Mouse (Mus musculus): Measurements from ENCODE around the gene Ddi2. TPM values are rescaled to one million over a fixed set of nuclear protein-coding genes. Genes with fewer than 3 reads are reported as not detected.

Ddi2 gene
- polyA plus RNA-seq, 1 experiment from 2014 or later: 19.1 TPM

DNA sequence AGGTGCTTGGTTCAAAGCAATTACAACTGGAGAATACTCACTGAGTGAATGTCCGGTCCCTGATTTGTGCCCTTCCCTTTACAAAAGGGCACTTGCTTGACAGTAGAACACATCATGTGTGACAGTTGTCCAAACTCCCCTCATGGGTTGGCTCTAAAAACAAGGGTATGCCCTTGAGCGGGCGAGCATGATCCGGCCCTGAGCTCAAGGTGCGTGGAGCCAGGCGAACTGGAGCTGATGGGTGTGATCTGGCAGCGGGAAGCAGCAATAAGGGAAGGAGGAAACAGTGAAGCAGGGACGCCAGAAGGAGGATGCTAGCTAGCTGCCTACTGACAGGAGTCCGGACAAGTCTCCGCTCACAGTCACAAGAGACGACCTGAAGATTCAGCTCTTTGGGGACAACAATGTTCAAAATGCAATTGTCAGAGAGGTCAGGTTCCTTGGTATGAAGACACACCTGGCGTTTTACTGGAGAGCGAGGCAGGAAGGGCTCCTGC is 38.9 kb upstream of the Ddi2 start:
- H3K4me2 ChIP-seq (replicated peaks; ENCODE audit: low read depth, low read length): no peak overlapping the region
- no peaks in the 10 kb centered on the region for H3K27me3 ChIP-seq (ENCODE audit: insufficient read depth, low read length)
- WGBS: 88% methylated on average over 13 of the region's 13 CpGs
- no peaks in the 10 kb centered on the region for H3K9me3 ChIP-seq (ENCODE audit: low read length)
- H3K9ac ChIP-seq (replicated peaks; ENCODE audit: low read length): no peak overlapping the region
- no peak overlapping the region for H3K27ac ChIP-seq (ENCODE audit: low read length)
- no peak for ATAC-seq (ENCODE audit: low FRiP score, low TSS enrichment)
- peaks cover 8% of the 10 kb centered on the region for H3K4me1 ChIP-seq (ENCODE audit: insufficient read depth, low read length)
- H3K4me3 ChIP-seq (ENCODE audit: low read length): no peak overlapping the region
- H3K36me3 ChIP-seq (ENCODE audit: insufficient read depth, low read length): peaks cover 34% of the 10 kb centered on the region

DNA sequence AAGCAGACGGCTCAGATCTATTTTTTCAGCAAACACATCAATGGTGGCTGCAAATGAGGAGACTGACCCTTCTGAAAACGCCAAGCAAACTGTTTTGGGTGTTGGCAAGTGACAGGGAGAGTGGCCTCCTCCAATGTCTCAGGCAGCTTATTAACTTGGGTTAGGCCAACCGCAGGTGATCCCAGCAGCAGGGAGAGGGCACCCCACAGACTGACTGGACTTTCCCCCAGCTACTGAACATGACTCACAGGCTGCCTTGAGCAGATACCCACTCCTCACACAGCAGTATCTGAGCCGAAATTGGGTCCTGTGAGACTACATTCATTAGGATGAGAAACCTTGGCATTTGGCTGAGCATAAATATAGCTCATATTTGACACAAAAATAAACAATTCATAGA is 37.7 kb upstream of the Ddi2 start:
- Histone ChIP-seq H3K27me3 (ENCODE audit: insufficient read depth, low read length) (no peaks in the 10 kb centered on the region), H3K9me3 (ENCODE audit: low read length) (no peaks in the 10 kb centered on the region), H3K9ac (replicated peaks; ENCODE audit: low read length) (no peak overlapping the region), H3K27ac (ENCODE audit: low read length) (no peak overlapping the region), H3K4me1 (ENCODE audit: insufficient read depth, low read length) (no peaks in the 10 kb centered on the region), H3K4me2 (replicated peaks; ENCODE audit: low read depth, low read length) (no peak overlapping the region), H3K36me3 (ENCODE audit: insufficient read depth, low read length) (peaks cover 30% of the 10 kb centered on the region), H3K4me3 (ENCODE audit: low read length) (no peak overlapping the region)
- WGBS: 82% methylated on average over 4 of the region's 4 CpGs
- ATAC-seq (ENCODE audit: low FRiP score, low TSS enrichment): no peak

DNA sequence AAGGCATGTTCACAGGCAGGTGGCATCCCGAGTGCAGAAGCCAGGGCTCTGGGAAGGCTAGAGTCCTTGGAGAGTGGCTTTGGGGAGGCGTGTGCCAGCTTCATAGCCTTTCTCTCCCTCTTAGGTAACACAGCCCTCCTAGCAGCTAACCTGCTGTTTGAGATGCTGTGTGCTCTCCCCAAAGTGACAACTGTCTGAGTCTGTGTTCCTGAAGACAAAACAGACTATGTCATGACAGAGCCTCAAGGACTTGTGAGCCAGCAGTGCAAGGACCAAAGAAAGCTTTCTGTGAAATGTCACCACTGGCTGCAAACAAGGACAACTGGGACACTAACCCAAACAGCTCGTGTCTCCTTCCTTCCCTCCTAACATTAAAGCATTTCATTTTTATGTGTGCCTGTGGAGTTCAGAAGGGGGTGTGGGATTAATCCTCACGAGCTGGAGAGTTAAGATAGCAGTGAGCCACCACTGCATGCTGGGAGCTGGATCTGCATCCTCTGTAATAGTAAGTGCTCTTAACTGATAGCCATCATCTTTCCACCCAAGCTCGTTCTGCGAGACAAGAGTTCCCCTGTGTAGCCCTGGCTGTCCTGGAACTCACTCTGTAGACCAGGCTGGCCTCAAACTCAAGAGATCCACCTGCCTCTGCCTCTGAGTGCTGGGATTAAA is 35.8 kb upstream of the Ddi2 start:
- Histone ChIP-seq H3K4me2 (replicated peaks; ENCODE audit: low read depth, low read length) (no peak overlapping the region), H3K36me3 (ENCODE audit: insufficient read depth, low read length) (peaks cover 20% of the 10 kb centered on the region), H3K27ac (ENCODE audit: low read length) (no peak overlapping the region), H3K9me3 (ENCODE audit: low read length) (no peaks in the 10 kb centered on the region), H3K4me3 (ENCODE audit: low read length) (no peak overlapping the region), H3K4me1 (ENCODE audit: insufficient read depth, low read length) (no peaks in the 10 kb centered on the region), H3K9ac (replicated peaks; ENCODE audit: low read length) (no peak overlapping the region), H3K27me3 (ENCODE audit: insufficient read depth, low read length) (no peaks in the 10 kb centered on the region)
- 82% methylated on average over 6 of the region's 6 CpGs for WGBS
- ATAC-seq (ENCODE audit: low FRiP score, low TSS enrichment): no peak

DNA sequence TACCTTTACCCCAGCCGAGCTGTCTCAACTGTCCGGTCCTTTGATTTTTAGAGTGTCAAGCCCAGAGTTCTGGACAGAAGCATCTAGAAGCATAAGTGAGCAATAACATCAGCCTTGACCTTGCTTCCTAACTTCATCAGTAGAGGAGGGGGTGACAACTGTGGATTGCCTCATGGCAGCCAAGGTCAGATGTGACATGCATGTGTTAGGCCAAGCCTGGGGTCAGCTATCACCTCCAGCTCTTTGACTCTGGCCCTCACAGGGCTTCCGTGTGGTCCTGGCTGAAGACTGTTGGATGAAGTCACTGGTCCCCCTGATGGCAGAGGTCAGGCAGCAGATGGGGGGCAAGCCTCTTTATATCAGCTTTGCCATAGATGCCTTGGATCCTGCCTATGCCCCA is 33.9 kb upstream of the Ddi2 start:
- H3K27ac ChIP-seq (ENCODE audit: low read length): no peak overlapping the region

DNA sequence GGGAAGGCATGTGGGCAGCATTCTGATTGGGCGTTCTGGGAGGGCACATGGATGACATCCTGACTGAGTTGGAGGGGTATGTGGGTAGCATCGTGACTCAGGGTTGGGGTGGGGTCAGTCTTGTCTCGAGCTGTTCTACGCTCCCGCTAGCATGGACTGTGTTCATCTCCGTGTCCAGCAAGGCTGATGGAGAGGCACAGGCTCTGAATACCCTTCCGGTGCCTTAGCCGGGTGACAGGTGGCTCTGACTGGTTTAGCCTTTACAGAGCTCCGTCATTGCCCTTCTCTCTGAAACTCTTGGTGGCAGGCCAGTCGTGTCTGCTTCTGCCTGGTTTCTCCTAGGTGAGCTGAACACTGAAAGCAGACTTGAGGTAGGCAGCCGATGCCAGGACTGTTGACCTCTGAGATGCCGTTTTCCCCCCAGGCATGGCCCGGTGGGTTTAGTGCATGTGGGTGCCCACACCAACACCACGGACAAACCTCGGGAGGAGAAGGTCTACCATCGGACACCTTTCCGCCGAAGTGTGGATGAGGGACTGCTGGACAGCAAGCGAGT is 32.2 kb upstream of the Ddi2 start:
- Histone ChIP-seq H3K4me1 (ENCODE audit: insufficient read depth, low read length) (no peaks in the 10 kb centered on the region), H3K27ac (ENCODE audit: low read length) (no peak overlapping the region), H3K36me3 (ENCODE audit: insufficient read depth, low read length) (no peaks in the 10 kb centered on the region), H3K4me2 (replicated peaks; ENCODE audit: low read depth, low read length) (no peak overlapping the region), H3K27me3 (ENCODE audit: insufficient read depth, low read length) (no peaks in the 10 kb centered on the region), H3K9me3 (ENCODE audit: low read length) (no peaks in the 10 kb centered on the region), H3K9ac (replicated peaks; ENCODE audit: low read length) (no peak overlapping the region), H3K4me3 (ENCODE audit: low read length) (no peak overlapping the region)
- no peak for ATAC-seq (ENCODE audit: low FRiP score, low TSS enrichment)
- 87% methylated on average over 19 of the region's 19 CpGs for WGBS

More for the DNA sequence above, 33.9 kb upstream of the Ddi2 start:
- ATAC-seq (ENCODE audit: low FRiP score, low TSS enrichment): no peak
- H3K4me2 ChIP-seq (replicated peaks; ENCODE audit: low read depth, low read length): no peak overlapping the region
- no peak overlapping the region for H3K4me3 ChIP-seq (ENCODE audit: low read length)
- H3K9ac ChIP-seq (replicated peaks; ENCODE audit: low read length): no peak overlapping the region
- no peaks in the 10 kb centered on the region for H3K27me3 ChIP-seq (ENCODE audit: insufficient read depth, low read length)
- 83% methylated on average over 3 of the region's 3 CpGs for WGBS
- no peaks in the 10 kb centered on the region for H3K4me1 ChIP-seq (ENCODE audit: insufficient read depth, low read length)
- no peaks in the 10 kb centered on the region for H3K9me3 ChIP-seq (ENCODE audit: low read length)
- peaks cover 9% of the 10 kb centered on the region for H3K36me3 ChIP-seq (ENCODE audit: insufficient read depth, low read length)

DNA sequence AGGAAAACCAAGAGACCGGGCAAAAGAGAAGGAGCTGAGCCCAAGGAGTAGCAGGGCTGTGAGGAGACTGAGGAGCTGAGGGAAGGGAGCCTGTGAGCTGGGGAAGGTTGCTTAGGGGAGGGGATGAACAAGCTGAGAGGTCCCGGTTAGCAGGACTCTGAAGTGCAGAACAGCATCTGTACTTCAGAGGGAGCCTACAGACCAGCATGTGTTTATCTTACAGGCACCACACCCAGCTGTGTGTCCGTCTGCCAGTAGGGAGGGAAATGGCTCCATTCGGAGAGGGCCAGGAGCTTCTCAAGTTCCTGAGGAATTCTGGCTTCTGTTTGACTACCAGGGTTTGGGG is 28.8 kb upstream of the Ddi2 start:
- Histone ChIP-seq H3K4me2 (replicated peaks; ENCODE audit: low read depth, low read length) (no peak overlapping the region), H3K4me1 (ENCODE audit: insufficient read depth, low read length) (no peaks in the 10 kb centered on the region), H3K9me3 (ENCODE audit: low read length) (no peaks in the 10 kb centered on the region), H3K27ac (ENCODE audit: low read length) (no peak overlapping the region), H3K4me3 (ENCODE audit: low read length) (no peak overlapping the region), H3K27me3 (ENCODE audit: insufficient read depth, low read length) (no peaks in the 10 kb centered on the region), H3K9ac (replicated peaks; ENCODE audit: low read length) (peak overlapping the region; percentile 26; the same call in 1 of the 2 replicates), H3K36me3 (ENCODE audit: insufficient read depth, low read length) (no peaks in the 10 kb centered on the region)
- 9% methylated on average over 4 of the region's 4 CpGs for WGBS
- peak; percentile 17; the same call in 1 of the 2 replicates for ATAC-seq (ENCODE audit: low FRiP score, low TSS enrichment)

DNA sequence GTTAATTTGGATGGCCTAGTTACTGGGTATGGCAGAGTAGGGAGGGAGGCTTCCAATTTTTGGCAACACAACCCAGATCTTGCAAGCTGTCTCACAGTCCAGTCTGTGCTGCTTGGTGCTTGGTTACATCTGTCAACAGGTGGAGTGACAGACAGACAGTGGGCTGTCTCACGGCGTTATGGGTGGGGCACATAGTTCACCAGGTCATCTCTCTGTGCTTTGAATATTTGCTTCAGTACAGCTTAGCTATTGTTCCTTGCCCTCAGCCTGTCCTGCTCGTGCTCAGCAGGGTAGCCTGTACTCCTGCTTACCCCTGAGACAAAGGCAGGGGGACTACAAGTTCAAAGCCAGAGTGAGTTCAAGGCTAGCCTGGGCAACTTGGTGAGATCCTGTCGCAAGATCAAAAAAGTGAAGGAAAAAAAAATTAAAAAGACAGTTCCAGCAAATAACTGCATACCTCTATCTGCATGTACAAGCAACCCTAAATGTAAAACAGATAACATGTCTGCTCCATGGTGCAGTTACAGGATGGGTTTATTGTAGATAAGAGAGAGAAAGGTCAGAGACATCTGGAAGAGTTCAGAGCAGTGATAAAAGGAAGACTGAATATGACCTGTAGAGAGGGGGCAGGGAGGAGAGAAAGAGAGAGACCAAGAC is 28.3 kb upstream of the Ddi2 start:
- Histone ChIP-seq H3K27me3 (ENCODE audit: insufficient read depth, low read length) (no peaks in the 10 kb centered on the region), H3K36me3 (ENCODE audit: insufficient read depth, low read length) (no peaks in the 10 kb centered on the region), H3K4me2 (replicated peaks; ENCODE audit: low read depth, low read length) (no peak overlapping the region), H3K4me1 (ENCODE audit: insufficient read depth, low read length) (no peaks in the 10 kb centered on the region), H3K27ac (ENCODE audit: low read length) (no peak overlapping the region), H3K4me3 (ENCODE audit: low read length) (no peak overlapping the region), H3K9ac (replicated peaks; ENCODE audit: low read length) (peak overlapping the region; percentile 26; the same call in 1 of the 2 replicates), H3K9me3 (ENCODE audit: low read length) (no peaks in the 10 kb centered on the region)
- WGBS: 45% methylated on average over 4 of the region's 4 CpGs
- ATAC-seq (ENCODE audit: low FRiP score, low TSS enrichment): 0 out of 2 replicates have a peak, but pooled peaks have one; percentile 40

DNA sequence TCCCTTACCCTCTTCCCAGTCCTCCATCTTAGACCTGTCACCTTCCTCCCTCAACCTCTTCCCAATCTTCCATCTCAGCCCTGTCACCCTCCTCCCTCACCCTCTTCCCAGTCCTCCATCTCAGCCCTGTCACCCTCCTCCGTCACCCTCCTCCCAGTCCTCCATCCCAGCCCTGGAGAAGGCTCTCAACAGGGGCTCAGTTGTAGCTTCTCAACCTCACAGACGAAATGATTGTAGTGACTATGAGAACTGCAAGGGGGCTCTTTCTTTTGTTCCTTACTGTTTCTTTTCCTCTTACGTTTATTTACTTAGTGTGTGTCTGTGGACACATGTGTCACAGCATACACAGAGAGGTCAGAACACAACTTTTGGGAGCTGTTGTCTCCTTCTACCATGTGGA is 27.6 kb upstream of the Ddi2 start:
- H3K4me1 ChIP-seq (ENCODE audit: insufficient read depth, low read length): no peaks in the 10 kb centered on the region
- WGBS: 67% methylated on average over 3 of the region's 3 CpGs
- no peaks in the 10 kb centered on the region for H3K27me3 ChIP-seq (ENCODE audit: insufficient read depth, low read length)
- H3K36me3 ChIP-seq (ENCODE audit: insufficient read depth, low read length): no peaks in the 10 kb centered on the region
- H3K9me3 ChIP-seq (ENCODE audit: low read length): no peaks in the 10 kb centered on the region
- no peak overlapping the region for H3K9ac ChIP-seq (replicated peaks; ENCODE audit: low read length)
- no peak for ATAC-seq (ENCODE audit: low FRiP score, low TSS enrichment)
- H3K4me2 ChIP-seq (replicated peaks; ENCODE audit: low read depth, low read length): no peak overlapping the region
- no peak overlapping the region for H3K4me3 ChIP-seq (ENCODE audit: low read length)
- H3K27ac ChIP-seq (ENCODE audit: low read length): no peak overlapping the region

DNA sequence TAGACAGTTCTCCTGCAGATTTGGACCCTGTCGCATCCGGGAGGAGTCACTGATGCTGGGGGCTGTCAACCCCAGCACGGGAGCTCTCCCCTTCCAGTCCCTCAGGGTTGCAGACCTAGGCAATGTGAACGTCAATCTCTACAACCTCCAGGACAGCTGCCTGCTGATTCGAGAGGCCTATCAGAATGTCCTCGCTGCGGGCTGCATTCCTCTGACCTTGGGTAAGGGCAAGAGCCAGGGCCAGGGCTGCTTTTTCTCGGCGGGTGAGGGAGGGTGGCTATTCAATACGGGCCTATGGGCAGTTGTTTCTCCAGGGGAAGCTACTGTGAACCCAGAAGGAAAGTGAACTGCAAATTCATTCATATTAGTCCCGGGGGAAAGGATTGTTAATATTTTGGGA is 26.3 kb upstream of the Ddi2 start:
- Histone ChIP-seq H3K4me3 (ENCODE audit: low read length) (no peak overlapping the region), H3K36me3 (ENCODE audit: insufficient read depth, low read length) (no peaks in the 10 kb centered on the region), H3K27ac (ENCODE audit: low read length) (no peak overlapping the region), H3K27me3 (ENCODE audit: insufficient read depth, low read length) (no peaks in the 10 kb centered on the region), H3K9ac (replicated peaks; ENCODE audit: low read length) (no peak overlapping the region), H3K9me3 (ENCODE audit: low read length) (no peaks in the 10 kb centered on the region), H3K4me1 (ENCODE audit: insufficient read depth, low read length) (no peaks in the 10 kb centered on the region), H3K4me2 (replicated peaks; ENCODE audit: low read depth, low read length) (no peak overlapping the region)
- ATAC-seq (ENCODE audit: low FRiP score, low TSS enrichment): no peak
- 37% methylated on average over 11 of the region's 11 CpGs for WGBS

Data from kidney, embryonic 16.5 days (tissue).